Mouse (Mus musculus): ENCODE measurements around the gene Cd163.
"Not testable (repeated sequence)": the region's sequence is repeated elsewhere in the genome, so short reads cannot be mapped to it uniquely, and the experiment has no call there.

The Cd163 gene

DNA sequence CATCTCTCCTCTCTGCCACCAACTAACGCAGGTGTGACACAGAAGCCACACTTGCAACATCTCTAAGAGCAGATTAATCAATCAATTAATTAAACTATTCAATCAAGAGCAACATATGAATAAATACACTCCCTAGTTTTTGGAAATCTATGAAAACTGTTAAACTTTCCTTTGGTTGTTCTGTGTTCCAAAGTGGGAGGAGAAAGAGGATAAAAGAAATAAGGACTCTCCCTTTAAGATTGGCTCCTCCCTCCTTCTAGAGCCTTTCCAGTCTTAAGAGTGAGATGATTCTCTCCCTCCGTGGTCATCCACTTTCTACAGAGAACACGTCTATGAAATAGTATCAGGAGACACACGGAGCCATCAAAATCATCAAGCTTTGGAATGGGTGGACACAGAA lies at the start of gene Cd163:
TSS of gene Cd163 (plus strand) at position 301 of the 400 bp plus-strand sequence.
- no peak for DNase-seq (ENCODE audit: extremely low spot score)

GRCm38 (mm10) chr6:124255721-124256470 lies 48.6 kb upstream of the Cd163 start:
- peak; percentile 17 for DNase-seq (ENCODE audit: extremely low spot score)

GRCm38 (mm10) chr6:124260198-124260931 lies 44.1 kb upstream of the Cd163 start:
- DNase-seq (ENCODE audit: extremely low spot score) = peak; percentile 80

GRCm38 (mm10) chr6:124262696-124263095 lies 41.8 kb upstream of the Cd163 start:
- DNase-seq (ENCODE audit: extremely low spot score) = peak; percentile 51

DNA sequence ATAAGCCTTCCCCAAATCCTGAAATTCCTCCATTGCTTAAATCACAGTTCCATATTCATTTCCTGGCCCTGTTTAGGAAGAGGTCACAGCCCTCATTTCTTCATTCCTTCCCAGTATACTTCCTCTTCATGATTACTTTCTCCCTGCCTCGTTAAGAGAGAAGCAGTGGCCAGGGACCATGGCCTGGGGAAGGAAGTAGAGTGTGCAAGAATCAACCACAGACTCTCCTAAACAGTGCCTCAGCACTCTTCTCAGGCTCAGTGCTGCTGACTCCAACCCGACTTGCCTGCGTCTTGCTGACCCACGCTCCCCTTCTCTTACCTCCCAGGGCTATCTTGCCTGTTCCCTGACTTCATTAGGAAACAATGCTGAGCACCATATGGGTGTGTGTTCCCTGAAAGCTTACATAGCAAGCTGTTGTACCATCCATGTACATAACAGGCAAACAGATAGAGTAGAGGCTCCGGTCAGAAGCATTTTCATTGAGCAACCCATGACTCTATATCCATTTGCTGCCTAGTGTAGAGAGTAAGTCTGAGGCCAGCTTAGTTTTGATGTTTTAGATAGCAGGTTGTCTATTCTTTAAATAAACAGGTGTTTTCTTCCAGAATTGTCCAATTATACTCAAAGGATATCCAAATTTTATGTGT lies 31.1 kb upstream of the Cd163 start:
- no peak for DNase-seq (ENCODE audit: extremely low spot score)

GRCm38 (mm10) chr6:124277641-124278040 lies 26.8 kb upstream of the Cd163 start:
- DNase-seq (ENCODE audit: extremely low spot score) = no peak

DNA sequence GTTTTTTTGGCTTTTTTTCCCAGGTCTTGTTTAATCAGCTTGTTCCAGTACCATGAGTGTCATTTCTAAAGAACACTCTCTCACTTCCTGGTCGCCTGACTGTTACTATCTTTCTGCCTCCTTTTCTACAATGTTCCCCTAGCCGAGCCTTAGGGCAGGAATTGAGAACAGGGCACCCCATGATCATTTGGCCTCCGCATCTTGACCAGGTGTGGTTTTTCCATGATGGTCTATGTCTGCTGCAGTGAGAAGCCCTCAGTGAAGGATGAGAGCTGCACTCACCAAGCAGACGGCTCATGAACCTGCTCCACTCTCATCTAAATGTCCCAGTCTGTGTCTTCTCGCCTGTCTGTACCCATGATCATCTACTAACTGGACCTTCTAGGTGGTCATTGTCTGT lies 26.2 kb upstream of the Cd163 start:
- no peak for DNase-seq (ENCODE audit: extremely low spot score)

- DNase-seq (ENCODE audit: extremely low spot score) = no peak
Observed at GRCm38 (mm10) chr6:124282731-124283130, 21.7 kb upstream of the Cd163 start.

GRCm38 (mm10) chr6:124297378-124297777 lies 7.1 kb upstream of the Cd163 start:
- not testable (repeated sequence) for DNase-seq (ENCODE audit: extremely low spot score)

DNA sequence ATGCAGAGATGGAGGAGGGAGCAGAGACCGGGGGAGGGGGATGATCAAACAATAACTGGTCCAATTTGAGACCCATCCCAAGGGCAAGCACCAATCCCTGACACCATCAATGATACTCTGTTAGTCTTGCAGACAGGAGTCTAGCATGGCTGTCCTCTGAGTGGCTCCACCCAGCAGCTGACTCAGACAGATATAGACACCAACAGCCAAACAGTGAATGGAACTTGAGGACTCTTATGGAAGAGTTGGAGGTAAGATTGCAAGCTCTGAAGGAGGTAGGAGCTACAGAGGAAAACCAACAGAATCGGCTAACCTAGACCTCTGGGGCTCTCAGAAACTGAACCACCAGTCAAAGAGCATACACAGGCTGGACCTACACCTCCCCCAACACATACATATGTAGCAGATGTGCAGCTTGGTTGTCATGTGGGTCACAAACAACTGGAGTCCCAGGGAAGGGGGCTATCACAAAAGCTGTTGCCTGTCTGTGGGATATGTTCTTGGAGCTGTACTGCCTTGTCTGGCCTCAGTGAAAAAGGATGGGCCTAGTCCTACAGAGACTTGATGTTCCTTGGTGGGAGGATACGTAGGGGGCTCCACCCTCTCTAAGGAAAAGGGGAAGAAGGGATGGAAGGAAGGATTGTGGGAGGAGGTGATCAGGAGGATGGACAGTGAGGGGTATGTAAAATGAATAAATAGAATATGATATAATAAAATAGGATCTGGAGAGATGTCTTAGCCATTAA lies 2.8 kb upstream of the Cd163 start:
- DNase-seq (ENCODE audit: extremely low spot score) = no peak

DNA sequence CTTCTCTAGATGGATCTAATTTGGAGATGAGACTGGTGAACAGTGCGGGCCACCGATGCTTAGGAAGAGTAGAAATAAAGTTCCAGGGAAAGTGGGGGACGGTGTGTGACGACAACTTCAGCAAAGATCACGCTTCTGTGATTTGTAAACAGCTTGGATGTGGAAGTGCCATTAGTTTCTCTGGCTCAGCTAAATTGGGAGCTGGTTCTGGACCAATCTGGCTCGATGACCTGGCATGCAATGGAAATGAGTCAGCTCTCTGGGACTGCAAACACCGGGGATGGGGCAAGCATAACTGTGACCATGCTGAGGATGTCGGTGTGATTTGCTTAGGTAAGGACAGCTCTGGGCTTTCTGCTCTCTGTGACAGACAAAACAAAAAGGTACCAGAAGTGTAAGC lies 4.5 kb downstream of the Cd163 start:
- DNase-seq (ENCODE audit: extremely low spot score) = no peak

- DNase-seq (ENCODE audit: extremely low spot score) = no peak
Observed at GRCm38 (mm10) chr6:124312292-124312691, 7.8 kb downstream of the Cd163 start.

- peak; percentile 1 for DNase-seq (ENCODE audit: extremely low spot score)
Observed at GRCm38 (mm10) chr6:124320371-124320770, 15.9 kb downstream of the Cd163 start.

GRCm38 (mm10) chr6:124321481-124322475 lies 17.3 kb downstream of the Cd163 start:
- DNase-seq (ENCODE audit: extremely low spot score) = no peak

DNA sequence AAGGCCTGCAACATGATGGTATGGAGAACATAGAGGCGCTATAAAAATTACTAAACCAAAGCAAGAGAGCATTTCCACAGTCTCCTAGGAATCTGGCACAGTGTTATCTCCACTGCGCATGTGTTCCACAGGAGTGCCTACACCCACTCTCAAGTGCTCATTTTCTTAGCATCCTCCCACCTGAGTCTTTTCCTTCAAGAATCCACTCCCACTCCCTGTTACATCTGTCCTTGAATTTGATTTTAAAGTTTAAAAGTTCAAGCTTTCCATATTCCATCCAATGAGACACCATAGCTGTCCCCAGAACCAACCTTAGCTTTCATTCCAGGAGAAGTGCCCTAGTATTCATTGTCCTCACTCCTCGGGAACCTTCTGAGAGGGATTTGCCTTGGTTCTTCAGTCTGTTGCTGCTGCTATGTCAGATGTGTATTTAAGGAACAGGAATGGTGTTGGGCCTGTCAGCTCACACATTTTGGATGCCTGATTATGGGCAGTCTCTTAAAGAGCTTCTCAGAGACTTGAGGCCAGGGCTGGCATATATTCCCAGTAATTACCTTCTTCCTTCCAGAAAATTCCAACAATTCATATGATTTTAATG lies 24.0 kb downstream of the Cd163 start:
- no peak for DNase-seq (ENCODE audit: extremely low spot score)

DNA sequence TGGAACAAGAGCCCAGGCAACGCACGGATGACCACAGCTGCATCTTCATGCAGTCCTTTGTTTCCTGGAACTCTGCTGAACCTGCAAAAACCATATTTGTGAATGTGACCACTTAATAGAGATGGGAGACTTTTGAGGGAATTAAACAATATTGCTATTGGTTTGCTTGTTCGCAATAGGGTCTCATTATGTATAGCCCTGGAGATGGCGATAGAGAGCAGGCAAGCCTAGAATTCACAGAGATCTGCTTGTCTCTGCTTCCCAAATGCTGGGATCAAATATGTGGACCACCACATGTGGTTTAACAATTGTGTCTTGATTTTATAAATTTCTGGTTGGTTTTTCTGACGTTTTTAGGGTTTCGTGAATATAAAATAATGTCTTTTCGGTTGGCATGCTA lies 25.2 kb downstream of the Cd163 start:
- DNase-seq (ENCODE audit: extremely low spot score) = no peak

DNA sequence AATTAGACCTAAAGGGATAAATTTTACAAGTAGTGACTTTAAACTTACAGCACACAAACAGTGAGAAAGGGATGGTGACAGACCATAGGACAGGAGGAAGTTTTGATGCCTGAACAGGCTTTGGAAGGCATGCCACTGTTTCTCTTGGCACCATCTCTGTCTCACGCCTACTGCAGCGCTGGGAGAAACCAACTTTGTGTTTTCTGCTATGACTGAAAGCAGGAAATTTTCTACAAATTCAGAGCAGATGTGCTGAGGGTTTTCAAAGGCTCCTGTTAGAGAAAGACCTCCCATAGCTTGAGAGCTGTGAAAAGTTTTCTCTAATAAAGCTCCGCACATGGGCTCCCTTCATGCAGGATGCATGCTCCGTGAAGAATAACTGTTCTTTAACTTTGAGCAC lies 40.6 kb downstream of the Cd163 start:
- no peak for DNase-seq (ENCODE audit: extremely low spot score)

GRCm38 (mm10) chr6:124346613-124347012 lies 42.2 kb downstream of the Cd163 start:
- no peak for DNase-seq (ENCODE audit: extremely low spot score)

GRCm38 (mm10) chr6:124353246-124353645 lies 48.8 kb downstream of the Cd163 start:
- no peak for DNase-seq (ENCODE audit: extremely low spot score)

DNA sequence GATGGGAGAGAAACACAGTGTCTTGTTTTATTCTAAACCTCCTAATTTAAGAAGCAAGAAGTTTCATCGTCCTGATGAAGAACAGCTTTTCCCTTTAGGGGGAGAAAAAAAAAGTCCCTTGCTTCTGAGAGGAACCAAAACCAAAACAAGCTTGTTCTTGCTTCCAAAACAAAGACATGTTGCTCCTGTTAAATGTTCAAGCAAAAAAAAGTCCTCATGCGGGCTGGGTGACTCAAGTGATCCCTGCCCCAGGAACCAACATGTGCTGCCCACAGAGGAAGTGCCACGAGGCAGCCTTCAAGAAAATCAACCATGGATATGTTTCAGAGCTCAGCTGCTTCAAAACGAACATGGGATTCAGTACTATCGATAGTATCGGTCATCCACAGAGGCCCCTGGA lies 54.5 kb downstream of the Cd163 start:
- no peak for DNase-seq (ENCODE audit: extremely low spot score)

Data from embryo, embryonic 9.5 days (tissue).